Mouse (Mus musculus) stomach, embryonic 16.5 days (tissue): Measurements from ENCODE around the gene Gad1. TPM values are rescaled to one million over a fixed set of nuclear protein-coding genes. Genes with fewer than 3 reads are reported as not detected.
"Not testable (repeated sequence)": the region's sequence is repeated elsewhere in the genome, so short reads cannot be mapped to it uniquely, and the experiment has no call there.

ENCODE experiments used
- ATAC-seq: fragments of 200-750 bp; cut with Nextera tagmentation; 2 replicates; pipeline ENCODE4 v1.8.0; 2017; ENCODE audit warnings: moderate number of reproducible peaks, moderate TSS enrichment; ENCODE audit not compliant: insufficient read depth, low FRiP score
- H3K27ac ChIP-seq: fragments of 300-500 bp; sonication (generic); 2 replicates; pipeline ENCODE4 v1.5.1; 2014; ENCODE audit warnings: low read length
- H3K27me3 ChIP-seq: fragments of 300-500 bp; sonication (generic); 2 replicates; pipeline ENCODE4 v1.6.1; 2014; ENCODE audit warnings: low read length, control low read depth, mixed read lengths; ENCODE audit not compliant: control insufficient read depth, insufficient read depth
- H3K36me3 ChIP-seq: fragments of 300-500 bp; sonication (generic); 2 replicates; pipeline ENCODE4 v1.6.1; 2014; ENCODE audit warnings: low read length; ENCODE audit not compliant: control insufficient read depth, insufficient read depth
- H3K4me1 ChIP-seq: fragments of 300-500 bp; sonication (generic); 2 replicates; pipeline ENCODE4 v1.6.1; 2014; ENCODE audit warnings: low read length, control low read depth, mixed read lengths; ENCODE audit not compliant: control insufficient read depth, insufficient read depth
- H3K4me2 ChIP-seq: fragments of 300-500 bp; sonication (generic); 2 replicates; pipeline ENCODE4 v1.6.1; 2014; ENCODE audit warnings: low read depth, low read length, mixed read lengths
- H3K4me3 ChIP-seq: fragments of 300-500 bp; sonication (generic); replicated peaks from 2 replicates; pipeline ENCODE4 v1.5.1; 2014; ENCODE audit warnings: mild to moderate bottlenecking, low read length
- H3K9ac ChIP-seq: fragments of 300-500 bp; sonication (generic); 2 replicates; pipeline ENCODE4 v1.6.1; 2014; ENCODE audit warnings: low read length
- H3K9me3 ChIP-seq: fragments of 300-500 bp; sonication (generic); replicated peaks from 2 replicates; pipeline ENCODE4 v1.6.1; 2016; ENCODE audit warnings: low read length, control low read depth; ENCODE audit not compliant: control insufficient read depth
- WGBS: fragments of 180-500 bp; shearing (Covaris S2); extraction: QIAGEN DNeasy Blood & Tissue Kit; methylation state at CpG from one replicate; pipeline ENCODE4 v1.1.7; 2014; 5-methylcytosine and 5-hydroxymethylcytosine counted together
- polyA plus RNA-seq: library from polyadenylated mRNA; unstranded; fragments of >200 nt; fragmentation: Nextera tagmentation; extraction: Ambion mirVana; gene quantifications from 2 replicates; pipeline ENCODE4 v1.2.1, GENCODE M21; 2015

Gene Gad1
- 0.28 and 0.34 TPM in 2 replicates for polyA plus RNA-seq

DNA sequence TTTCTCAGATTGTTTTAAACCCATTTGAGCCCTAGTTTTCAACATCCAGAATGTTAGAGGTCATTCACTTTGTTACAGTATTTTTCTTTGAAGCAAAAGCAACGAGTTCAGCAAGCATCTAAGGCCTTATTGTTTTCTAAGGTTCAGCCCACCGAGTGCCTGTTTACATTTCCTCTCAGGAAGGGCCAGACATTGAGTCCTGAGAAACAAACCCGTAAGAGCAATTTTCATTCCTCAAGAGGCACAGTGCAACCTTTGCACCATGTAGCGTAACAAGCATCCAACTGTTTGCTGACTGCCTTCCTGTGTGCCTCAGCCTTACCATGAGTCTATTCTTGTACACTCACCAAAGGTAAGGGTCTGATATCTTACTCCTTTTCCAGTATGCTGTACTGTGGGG, at the start of gene Gad1:
Gene Gad1 (plus strand): TSS at position 301 of the 400 bp plus-strand sequence.
- Histone ChIP-seq H3K4me3 (no peak within 1 kb of the TSS), H3K36me3 (no peaks in the 10 kb centered on the region), H3K27me3 (no peaks in the 10 kb centered on the region), H3K4me1 (no peaks in the 10 kb centered on the region), H3K9me3 (no peaks in the 10 kb centered on the region), H3K9ac (no peak within 1 kb of the TSS), H3K4me2 (no peak within 1 kb of the TSS), H3K27ac (no peak within 1 kb of the TSS)
- WGBS = 40% methylated on average over 4 of the region's 4 CpGs
- ATAC-seq = no peak

DNA sequence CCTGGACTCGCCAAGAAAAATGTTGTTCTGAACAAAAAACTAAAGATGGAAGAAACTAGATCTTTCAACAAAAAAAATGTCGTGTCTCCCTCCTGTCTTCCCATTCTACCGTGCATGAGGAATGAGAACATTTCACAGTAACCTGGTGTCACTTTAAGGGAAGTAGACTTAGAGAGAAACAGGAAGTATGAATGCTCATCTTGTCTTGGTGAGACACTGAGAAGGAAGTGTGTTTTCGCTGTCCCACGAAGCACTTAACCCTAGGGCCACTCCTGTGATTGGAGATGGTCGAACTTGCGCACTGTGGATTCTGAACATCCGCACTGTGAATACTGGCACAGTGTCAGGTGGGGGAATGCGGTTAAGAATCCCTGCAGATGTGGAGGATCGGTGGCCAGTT, 49.4 kb upstream of the Gad1 start:
- no peak overlapping the region for H3K4me3 ChIP-seq
- peaks cover 2% of the 10 kb centered on the region; the same call in 1 of the 2 replicates for H3K4me1 ChIP-seq
- no peaks in the 10 kb centered on the region for H3K36me3 ChIP-seq
- ATAC-seq = no peak
- 76% methylated on average over 10 of the region's 10 CpGs for WGBS
- no peak overlapping the region for H3K4me2 ChIP-seq
- no peak overlapping the region for H3K27ac ChIP-seq
- no peak overlapping the region for H3K9ac ChIP-seq
- no peaks in the 10 kb centered on the region for H3K9me3 ChIP-seq
- H3K27me3 ChIP-seq = no peaks in the 10 kb centered on the region

DNA sequence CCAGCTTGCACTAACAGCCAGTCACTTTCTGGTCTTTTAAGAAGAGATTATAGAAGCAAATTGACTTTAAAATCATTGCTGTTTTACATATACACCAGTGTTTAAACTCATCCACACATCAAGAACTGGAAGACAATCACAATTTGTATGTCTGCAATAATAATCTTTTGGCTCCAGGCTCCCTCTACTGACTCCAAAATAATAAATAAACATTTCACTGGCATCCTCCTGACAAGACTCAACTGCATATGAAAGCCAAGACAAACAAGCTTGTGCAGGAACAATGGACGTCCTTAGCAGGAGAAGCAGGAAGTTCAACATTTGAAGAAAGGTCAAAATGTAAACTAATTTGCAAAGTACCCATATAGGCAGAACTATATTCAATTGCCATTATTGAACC, 47.6 kb upstream of the Gad1 start:
- no peaks in the 10 kb centered on the region for H3K36me3 ChIP-seq
- no peak overlapping the region for H3K4me3 ChIP-seq
- H3K4me1 ChIP-seq = peaks cover 6% of the 10 kb centered on the region; the same call in 1 of the 2 replicates
- H3K4me2 ChIP-seq = no peak overlapping the region
- H3K27me3 ChIP-seq = no peaks in the 10 kb centered on the region
- no peak overlapping the region for H3K9ac ChIP-seq
- H3K9me3 ChIP-seq = no peaks in the 10 kb centered on the region
- WGBS = 13% methylated on average over 1 of the region's 1 CpGs
- no peak for ATAC-seq
- no peak overlapping the region for H3K27ac ChIP-seq

DNA sequence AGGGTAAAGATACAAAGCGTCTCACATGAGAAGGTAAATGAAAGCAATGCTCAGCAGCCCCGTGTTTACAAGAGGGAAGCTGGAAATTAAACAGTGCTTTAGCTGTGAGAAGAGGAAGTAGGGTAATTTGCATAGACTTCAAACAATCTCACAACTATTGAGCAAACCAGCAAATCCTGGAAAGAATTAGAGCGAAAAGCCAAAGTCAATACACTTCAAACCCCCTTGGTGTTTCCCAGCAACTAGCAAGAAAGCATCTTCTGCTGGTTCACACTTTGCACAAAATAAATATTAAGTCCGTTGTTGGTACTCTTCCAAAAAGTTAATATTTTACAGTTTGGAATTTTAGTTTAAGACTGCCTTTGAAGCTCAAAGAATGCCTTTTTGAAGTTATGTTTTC, 47.0 kb upstream of the Gad1 start:
- Histone ChIP-seq H3K4me3 (no peak overlapping the region), H3K9ac (no peak overlapping the region), H3K27ac (no peak overlapping the region), H3K4me1 (peaks cover 6% of the 10 kb centered on the region; the same call in 1 of the 2 replicates), H3K9me3 (no peaks in the 10 kb centered on the region), H3K4me2 (no peak overlapping the region), H3K27me3 (no peaks in the 10 kb centered on the region), H3K36me3 (no peaks in the 10 kb centered on the region)
- ATAC-seq = no peak
- 21% methylated on average over 4 of the region's 4 CpGs for WGBS

DNA sequence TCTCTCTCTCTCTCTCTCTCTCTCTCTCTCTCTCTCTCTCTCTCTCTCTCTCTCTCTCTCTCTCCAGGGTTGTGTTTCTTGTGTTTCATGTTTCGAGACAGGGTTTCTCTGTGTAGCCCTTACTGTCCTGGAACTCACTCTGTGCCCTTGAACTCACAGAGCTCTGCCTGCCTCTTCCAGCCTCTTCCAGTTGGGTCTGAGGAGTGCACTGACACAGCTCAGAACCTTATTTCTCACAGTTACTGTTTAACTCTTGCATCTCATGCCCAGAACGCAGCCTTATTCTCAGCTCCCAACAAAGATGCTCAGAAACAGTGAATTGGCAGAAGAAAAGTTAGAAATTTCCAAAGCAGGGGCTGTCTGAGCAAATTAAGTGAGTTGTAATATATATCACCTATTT, 46.5 kb upstream of the Gad1 start:
- Histone ChIP-seq H3K36me3 (no peaks in the 10 kb centered on the region), H3K27ac (no peak overlapping the region), H3K4me1 (peaks cover 6% of the 10 kb centered on the region; the same call in 1 of the 2 replicates), H3K4me3 (no peak overlapping the region), H3K27me3 (no peaks in the 10 kb centered on the region), H3K4me2 (no peak overlapping the region), H3K9ac (no peak overlapping the region), H3K9me3 (no peaks in the 10 kb centered on the region)
- WGBS = 39% methylated on average over 2 of the region's 2 CpGs
- no peak for ATAC-seq

DNA sequence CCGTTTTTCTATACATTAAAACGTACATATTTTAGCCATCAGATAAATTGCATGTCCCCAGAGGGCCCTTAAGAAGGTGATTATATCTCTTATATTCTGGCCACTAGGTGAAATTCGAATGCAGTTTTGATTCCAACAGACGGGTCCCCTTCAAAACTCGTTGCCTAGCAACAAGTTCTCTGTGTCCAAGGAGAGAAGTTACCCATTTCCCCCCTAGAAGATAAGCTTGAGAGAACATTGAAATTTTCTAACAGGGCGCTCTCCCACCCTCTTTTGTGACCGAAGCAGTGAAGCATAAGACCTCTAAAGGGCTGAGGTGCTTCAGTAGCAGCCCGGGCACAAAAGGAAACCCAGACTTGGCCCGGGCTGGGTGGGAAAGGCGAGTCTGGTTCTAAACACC, 44.4 kb upstream of the Gad1 start, which contains the start of gene Erich2:
Gene Erich2 (plus strand): TSS at position 324 of the 400 bp plus-strand sequence.
- WGBS = 15% methylated on average over 10 of the region's 10 CpGs
- peak within 1 kb of the TSS; percentile 15; the same call in 1 of the 2 replicates for H3K27ac ChIP-seq
- no peaks in the 10 kb centered on the region for H3K27me3 ChIP-seq
- no peaks in the 10 kb centered on the region for H3K9me3 ChIP-seq
- H3K4me3 ChIP-seq = peak within 1 kb of the TSS; percentile 64
- no peak for ATAC-seq
- peak within 1 kb of the TSS; percentile 85 for H3K4me2 ChIP-seq
- H3K4me1 ChIP-seq = peaks cover 6% of the 10 kb centered on the region; the same call in 1 of the 2 replicates
- H3K9ac ChIP-seq = peak within 1 kb of the TSS; percentile 59
- H3K36me3 ChIP-seq = no peaks in the 10 kb centered on the region

DNA sequence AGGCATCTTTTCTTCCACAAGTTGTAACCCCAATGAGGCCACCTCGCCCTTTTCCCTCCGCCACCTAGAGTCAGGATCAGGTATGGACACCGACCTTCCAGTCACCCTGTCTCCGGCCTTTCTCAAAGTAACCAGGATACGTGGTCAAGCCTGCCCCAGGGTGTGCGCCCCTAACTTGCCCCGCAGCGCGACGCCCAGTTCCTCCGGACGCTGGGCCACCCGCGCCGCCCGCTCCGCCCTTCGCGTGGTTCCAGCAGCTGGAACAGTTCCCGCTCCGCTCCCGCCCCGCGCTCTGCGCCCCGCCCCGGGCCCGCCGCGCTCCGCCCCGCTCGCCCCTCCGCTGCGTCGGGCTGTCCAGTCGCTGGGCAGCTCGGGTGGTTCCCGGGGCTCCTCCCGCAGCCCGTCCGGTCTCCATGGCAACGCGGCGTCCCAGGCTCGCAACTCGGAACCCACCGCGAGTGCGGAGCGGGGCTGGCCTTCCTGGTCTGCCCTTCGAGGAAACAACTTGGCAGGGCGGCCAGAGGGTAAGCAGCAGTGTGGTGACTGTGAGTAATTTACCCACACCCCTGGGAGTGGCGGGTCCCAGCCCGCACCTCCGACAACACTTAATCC, 43.7 kb upstream of the Gad1 start:
- Histone ChIP-seq H3K4me2 (peak overlapping the region; percentile 85), H3K9me3 (no peaks in the 10 kb centered on the region), H3K36me3 (no peaks in the 10 kb centered on the region), H3K4me1 (peaks cover 6% of the 10 kb centered on the region; the same call in 1 of the 2 replicates), H3K4me3 (peak overlapping the region; percentile 64), H3K27ac (peak overlapping the region; percentile 15; the same call in 1 of the 2 replicates), H3K27me3 (no peaks in the 10 kb centered on the region), H3K9ac (peak overlapping the region; percentile 59)
- ATAC-seq = peak; percentile 97
- WGBS = under 1% methylated on average over 56 of the region's 56 CpGs

DNA sequence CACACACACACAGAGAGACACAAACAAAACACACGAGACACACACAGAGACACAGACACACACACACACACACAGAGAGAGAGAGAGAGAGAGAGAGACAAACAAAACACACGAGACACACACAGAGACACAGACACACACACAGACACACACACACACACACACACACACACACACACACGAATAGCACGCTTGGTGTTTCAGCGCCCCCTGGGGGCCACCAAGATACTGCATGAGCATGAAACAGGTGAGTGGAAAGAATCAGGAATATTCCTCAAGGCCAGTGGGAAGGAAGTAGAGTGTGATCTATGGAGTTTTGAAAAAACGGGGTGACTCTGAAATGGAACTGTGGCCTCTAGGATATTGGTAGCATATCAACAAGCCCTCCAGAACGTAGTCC, 14.6 kb upstream of the Gad1 start:
- WGBS = 41% methylated on average over 7 of the region's 7 CpGs
- H3K27ac ChIP-seq, H3K9ac ChIP-seq, H3K4me1 ChIP-seq, ATAC-seq, H3K9me3 ChIP-seq, H3K4me2 ChIP-seq, H3K27me3 ChIP-seq, H3K4me3 ChIP-seq, H3K36me3 ChIP-seq: not testable (repeated sequence)

DNA sequence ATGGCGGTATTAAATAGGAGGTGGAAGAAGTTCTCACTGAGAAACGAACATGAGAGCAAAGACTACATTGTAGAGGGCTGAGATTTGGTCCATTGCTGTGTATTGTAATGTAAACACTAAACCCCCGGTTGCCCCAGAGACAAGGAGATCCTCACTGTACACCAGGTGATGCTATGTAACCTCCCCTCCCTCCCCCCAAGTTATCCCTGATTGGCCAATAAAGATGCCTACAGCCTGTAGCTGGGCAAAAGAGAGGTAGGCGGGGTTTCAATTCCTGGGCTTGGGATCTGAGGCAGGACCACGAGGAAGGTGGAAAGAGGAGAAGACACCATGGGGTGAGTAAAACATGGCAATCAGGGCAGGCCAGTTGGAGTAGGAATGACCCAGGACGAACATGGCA, 2.2 kb upstream of the Gad1 start:
- no peaks in the 10 kb centered on the region for H3K27me3 ChIP-seq
- H3K4me1 ChIP-seq = no peaks in the 10 kb centered on the region
- H3K9ac ChIP-seq = no peak overlapping the region
- no peak overlapping the region for H3K27ac ChIP-seq
- H3K4me2 ChIP-seq = no peak overlapping the region
- WGBS = 54% methylated on average over 6 of the region's 6 CpGs
- no peaks in the 10 kb centered on the region for H3K36me3 ChIP-seq
- ATAC-seq = no peak
- no peaks in the 10 kb centered on the region; the same call in 1 of the 2 replicates for H3K9me3 ChIP-seq
- no peak overlapping the region for H3K4me3 ChIP-seq
